Mouse (Mus musculus) brown adipose tissue, adult 24 weeks (tissue): ENCODE results near the gene Hist1h2ad. TPM values are rescaled to one million over a fixed set of nuclear protein-coding genes. Genes with fewer than 3 reads are reported as not detected.
"Not testable (repeated sequence)": the region's sequence is repeated elsewhere in the genome, so short reads cannot be mapped to it uniquely, and the experiment has no call there.

Experiments
- H3K27ac ChIP-seq: fragments of 200-500 bp; replicated peaks from 2 replicates; pipeline ENCODE4 v1.5.1; 2012; ENCODE audit warnings: low read depth, mild to moderate bottlenecking, low read length
- H3K4me1 ChIP-seq: fragments of 200-500 bp; 2 replicates; pipeline ENCODE4 v1.6.1; 2012; ENCODE audit warnings: low read length, mixed read lengths; ENCODE audit not compliant: control insufficient read depth, insufficient read depth, insufficient read length
- H3K4me3 ChIP-seq: fragments of 200-500 bp; 2 replicates; pipeline ENCODE4 v1.5.1; 2012; ENCODE audit warnings: low read depth, mild to moderate bottlenecking, low read length, moderate library complexity; ENCODE audit not compliant: insufficient read depth
- polyA plus RNA-seq: library from polyadenylated mRNA; stranded (reverse); fragments of >200 nt; gene quantifications from 2 replicates; pipeline ENCODE4 v1.2.4, GENCODE M21; 2012; ENCODE audit not compliant: missing spikeins, insufficient read depth, insufficient read length

Gene Hist1h2ad
- polyA plus RNA-seq, 1 experiment, result not detected

GRCm38 (mm10) chr13:23583387-23584068 lies 9.3 kb downstream of the Hist1h2ad start:
- peaks cover 11% of the 10 kb centered on the region; the same call in 1 of the 2 replicates for H3K4me1 ChIP-seq
- no peak overlapping the region for H3K4me3 ChIP-seq
- H3K27ac ChIP-seq, result peak overlapping the region; percentile 41; the same call in 1 of the 2 replicates

DNA sequence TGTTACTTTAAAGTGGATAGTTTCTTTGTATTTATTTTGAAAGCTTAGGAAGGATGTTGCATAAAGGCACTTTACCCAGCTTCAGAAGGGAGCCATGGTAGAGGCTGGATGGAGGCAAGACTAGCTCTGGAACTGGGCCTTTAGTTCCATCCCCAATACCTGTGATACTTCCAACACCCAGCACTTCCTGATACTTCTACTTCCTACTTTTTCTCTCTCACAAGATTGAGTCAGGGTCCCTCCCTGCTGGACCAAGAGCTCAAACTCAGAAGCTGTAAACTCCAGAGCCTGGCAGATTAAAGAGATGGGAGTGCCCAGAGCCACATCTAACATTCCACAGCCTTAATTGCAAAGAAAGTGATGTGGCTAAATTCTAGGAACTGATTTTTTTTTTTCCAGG lies 10.2 kb downstream of the Hist1h2ad start:
- peaks cover 11% of the 10 kb centered on the region; the same call in 1 of the 2 replicates for H3K4me1 ChIP-seq
- peak overlapping the region; percentile 99 for H3K27ac ChIP-seq
- peak overlapping the region; percentile 92 for H3K4me3 ChIP-seq

DNA sequence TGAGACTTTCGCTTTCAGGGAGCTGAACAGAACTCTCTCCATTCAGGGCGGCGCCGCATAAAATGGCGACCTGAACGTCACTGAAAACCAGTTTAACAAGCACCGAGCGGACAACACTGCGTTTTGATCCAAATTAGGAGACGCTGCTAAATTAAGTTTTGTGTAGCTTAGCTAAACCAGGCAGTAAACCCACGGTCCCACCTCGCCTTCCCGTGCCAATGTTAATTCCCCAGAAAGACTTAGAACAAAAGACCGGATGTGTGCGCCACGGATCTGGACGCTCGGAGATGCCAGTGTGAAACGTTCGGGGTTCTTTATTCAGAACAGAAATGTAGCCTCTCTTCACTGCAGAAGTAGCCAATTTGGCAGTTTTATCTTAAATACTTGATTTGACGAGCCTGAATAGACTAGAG lies 10.9 kb downstream of the Hist1h2ad start:
- Histone ChIP-seq H3K27ac (peak overlapping the region; percentile 99), H3K4me3 (peak overlapping the region; percentile 92), H3K4me1 (peaks cover 11% of the 10 kb centered on the region; the same call in 1 of the 2 replicates)

DNA sequence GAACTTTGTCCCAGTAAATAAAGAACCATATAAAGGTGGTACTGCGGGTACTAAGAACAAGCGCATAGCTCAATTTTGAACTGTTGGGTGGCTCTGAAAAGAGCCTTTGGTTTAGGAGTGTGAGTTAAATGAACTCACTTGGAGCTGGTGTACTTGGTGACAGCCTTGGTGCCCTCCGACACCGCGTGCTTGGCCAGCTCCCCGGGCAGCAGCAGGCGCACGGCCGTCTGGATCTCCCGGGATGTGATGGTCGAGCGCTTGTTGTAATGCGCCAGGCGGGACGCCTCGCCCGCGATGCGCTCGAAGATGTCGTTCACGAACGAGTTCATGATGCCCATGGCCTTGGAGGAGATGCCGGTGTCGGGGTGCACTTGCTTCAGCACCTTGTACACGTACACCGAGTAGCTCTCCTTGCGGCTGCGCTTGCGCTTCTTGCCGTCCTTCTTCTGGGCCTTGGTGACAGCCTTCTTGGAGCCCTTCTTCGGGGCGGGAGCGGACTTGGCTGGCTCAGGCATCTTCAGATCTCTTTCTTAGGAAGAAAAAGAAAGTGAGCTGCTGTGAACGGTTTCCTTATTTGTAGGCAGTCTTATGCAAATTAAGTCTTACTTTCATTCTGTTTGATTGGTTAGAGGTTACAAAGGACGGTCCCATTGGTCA lies 11.4 kb downstream of the Hist1h2ad start:
- Histone ChIP-seq H3K27ac (peak overlapping the region; percentile 99), H3K4me3 (peak overlapping the region; percentile 92), H3K4me1 (peaks cover 11% of the 10 kb centered on the region; the same call in 1 of the 2 replicates)

DNA sequence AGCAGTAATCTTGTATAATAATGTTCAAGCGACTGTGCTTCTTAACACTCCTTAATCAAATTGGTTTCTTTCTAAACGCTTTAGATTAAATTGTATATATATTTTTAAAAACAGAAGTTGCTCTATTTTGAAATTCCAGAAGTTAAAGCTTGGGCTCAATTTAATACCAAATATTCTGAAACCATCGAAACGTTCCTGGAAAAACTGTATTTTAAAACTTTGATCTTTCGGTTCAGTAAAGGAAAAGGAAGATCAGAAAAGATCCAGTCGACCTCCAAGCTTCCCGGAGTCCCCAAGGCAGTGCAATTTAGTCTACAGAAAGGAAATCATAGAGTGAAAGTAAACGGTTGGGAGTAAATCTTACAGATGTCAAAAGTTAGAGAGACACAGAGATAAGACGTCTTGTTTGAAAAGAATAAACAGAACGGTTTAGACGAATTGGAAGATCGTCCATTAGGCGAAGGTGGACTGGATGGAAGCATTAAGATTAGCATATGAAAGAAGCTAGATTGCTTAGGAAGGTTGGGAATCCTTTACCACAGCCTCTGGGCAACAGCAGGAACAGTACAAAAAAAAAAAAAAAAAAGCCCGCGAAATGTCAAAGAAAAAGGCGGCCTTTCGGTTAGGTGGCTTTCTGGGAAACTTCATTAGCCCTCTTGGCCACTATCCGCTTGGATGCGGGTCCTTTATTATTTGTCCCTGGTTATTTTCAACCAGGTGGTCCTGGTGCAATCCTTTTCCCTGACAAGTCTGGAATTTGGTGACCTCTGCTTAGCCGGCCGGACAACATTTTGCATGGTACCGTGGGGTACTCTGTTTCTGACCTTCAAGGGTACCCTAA lies 12.1 kb downstream of the Hist1h2ad start:
- Histone ChIP-seq H3K4me3 (peak overlapping the region; percentile 66), H3K27ac (peak overlapping the region; percentile 41; the same call in 1 of the 2 replicates), H3K4me1 (peaks cover 11% of the 10 kb centered on the region; the same call in 1 of the 2 replicates)

GRCm38 (mm10) chr13:23586940-23587225 lies 12.7 kb downstream of the Hist1h2ad start:
- H3K4me3 ChIP-seq, result peak overlapping the region; percentile 66
- H3K4me1 ChIP-seq, result peaks cover 11% of the 10 kb centered on the region; the same call in 1 of the 2 replicates

GRCm38 (mm10) chr13:23591206-23591605 lies 17.0 kb downstream of the Hist1h2ad start:
- Histone ChIP-seq H3K4me3 (no peak overlapping the region), H3K27ac (no peak overlapping the region), H3K4me1 (peaks cover 3% of the 10 kb centered on the region; the same call in 1 of the 2 replicates)

More at GRCm38 (mm10) chr13:23586940-23587225, 12.7 kb downstream of the Hist1h2ad start:
- no peak overlapping the region for H3K27ac ChIP-seq

DNA sequence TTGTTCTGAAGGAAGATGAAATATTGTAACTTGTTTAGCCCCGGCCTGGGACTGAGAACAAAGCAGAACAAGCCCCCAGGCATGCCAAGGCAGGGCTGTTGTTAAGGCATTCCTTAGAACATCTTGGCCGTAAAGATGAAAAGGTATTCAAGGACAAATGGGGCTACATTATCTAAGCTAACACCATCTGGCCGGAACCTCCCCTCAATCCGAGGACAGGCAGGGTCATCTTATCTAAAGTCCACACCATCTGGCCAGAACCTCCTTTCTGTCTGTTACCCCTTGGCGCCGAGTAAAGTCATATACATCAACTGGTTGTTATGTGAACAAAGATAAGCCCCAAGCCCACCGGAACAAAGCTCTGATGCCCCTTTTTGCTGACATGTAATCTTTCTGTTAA lies 17.7 kb downstream of the Hist1h2ad start:
- H3K4me3 ChIP-seq, H3K4me1 ChIP-seq, H3K27ac ChIP-seq: not testable (repeated sequence)

DNA sequence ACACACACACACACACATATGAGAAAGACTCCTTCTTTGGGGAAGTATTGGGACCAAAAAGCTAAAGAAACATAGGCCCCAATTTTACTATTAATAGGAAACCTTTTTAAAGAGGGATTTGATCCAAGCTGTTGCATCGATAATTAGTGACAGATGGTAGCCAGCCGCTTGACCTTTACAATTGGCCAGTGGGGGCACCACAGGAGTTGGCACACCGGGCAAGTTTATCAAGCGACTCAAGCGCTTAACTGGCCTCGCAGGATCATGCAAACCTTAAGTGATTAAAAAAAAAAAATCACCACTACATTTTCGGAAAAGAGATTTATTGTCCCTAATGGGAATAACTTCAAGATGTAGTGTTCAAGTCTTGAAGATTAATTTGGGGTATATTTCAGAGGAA lies 18.4 kb downstream of the Hist1h2ad start:
- Histone ChIP-seq H3K4me1 (peaks cover 3% of the 10 kb centered on the region; the same call in 1 of the 2 replicates), H3K27ac (no peak overlapping the region), H3K4me3 (no peak overlapping the region)

- peaks cover 3% of the 10 kb centered on the region; the same call in 1 of the 2 replicates for H3K4me1 ChIP-seq
- H3K4me3 ChIP-seq, result no peak overlapping the region
- H3K27ac ChIP-seq, result no peak overlapping the region
These were observed 19.0 kb downstream of the Hist1h2ad start for GRCm38 (mm10) chr13:23593051-23593770.

DNA sequence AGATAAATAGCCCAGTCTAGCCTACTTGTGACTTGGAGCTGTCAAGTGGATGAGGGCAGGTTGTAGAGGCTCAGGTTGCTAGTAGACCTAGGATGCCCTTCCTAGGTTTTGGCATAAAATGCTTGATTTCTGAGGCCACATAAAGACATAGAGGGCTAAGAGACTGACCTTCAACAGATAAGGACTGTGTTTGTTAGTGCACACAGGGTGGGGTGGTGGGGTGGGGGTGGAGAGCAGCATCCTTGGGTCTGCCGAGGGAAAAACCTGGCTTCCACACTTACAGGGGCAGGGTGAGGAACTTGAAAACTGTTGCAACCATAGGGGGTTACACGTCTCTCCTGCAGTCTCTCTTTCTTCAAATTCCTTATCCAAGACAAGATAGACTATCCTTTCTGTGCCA lies 21.0 kb downstream of the Hist1h2ad start:
- H3K4me1 ChIP-seq, result peaks cover 3% of the 10 kb centered on the region; the same call in 1 of the 2 replicates
- no peak overlapping the region for H3K27ac ChIP-seq
- no peak overlapping the region for H3K4me3 ChIP-seq

GRCm38 (mm10) chr13:23595622-23596372 lies 21.6 kb downstream of the Hist1h2ad start:
- Histone ChIP-seq H3K4me1 (peaks cover 3% of the 10 kb centered on the region; the same call in 1 of the 2 replicates), H3K4me3 (no peak overlapping the region), H3K27ac (no peak overlapping the region)

GRCm38 (mm10) chr13:23597957-23598356 lies 23.8 kb downstream of the Hist1h2ad start:
- peaks cover 3% of the 10 kb centered on the region; the same call in 1 of the 2 replicates for H3K4me1 ChIP-seq
- no peak overlapping the region for H3K4me3 ChIP-seq
- H3K27ac ChIP-seq, result no peak overlapping the region

DNA sequence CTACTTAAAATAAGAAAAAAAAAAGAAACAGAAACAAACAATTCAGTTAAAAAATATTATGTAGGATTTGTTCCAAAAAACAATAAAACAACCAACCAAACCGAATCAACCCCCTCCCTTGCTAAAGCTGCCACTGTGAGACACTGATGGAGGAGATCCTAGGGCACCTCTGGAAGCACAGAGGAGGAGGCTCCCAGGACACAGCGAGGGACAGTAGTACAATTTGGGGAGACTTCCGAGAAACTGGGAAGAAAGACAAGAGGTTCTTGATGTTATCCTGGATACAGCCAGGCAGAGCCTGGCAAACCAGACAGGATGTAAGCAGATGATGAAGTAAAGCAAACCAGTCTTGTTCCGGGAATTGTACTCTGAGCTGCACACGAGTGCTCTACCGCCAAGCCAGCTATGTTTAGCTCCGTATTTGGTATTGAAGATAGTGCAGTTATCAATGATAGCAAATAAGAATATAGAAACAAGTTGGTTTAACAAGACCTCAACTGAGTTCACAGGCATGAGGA lies 29.1 kb downstream of the Hist1h2ad start:
- Histone ChIP-seq H3K27ac (no peak overlapping the region), H3K4me3 (no peak overlapping the region), H3K4me1 (no peaks in the 10 kb centered on the region)
